ENCODE assay signal across 27 mouse cellular contexts in genomic region chr6:103525326-103526024, GRCm38 (mm10). TPM values are rescaled to one million over a fixed set of nuclear protein-coding genes. Genes with fewer than 3 reads are reported as not detected.
DNase-seq lines count a peak whose midpoint lies in the region; ATAC-seq and TF ChIP-seq lines count a peak whose summit lies in the region.
"Had no signal": no experiment of that assay in that cellular context is flagged by ENCODE, and none has a peak within 500 bp of the region (broad histone marks: within the 10 kb centered on the region; RNA-seq: fewer than 3 reads in every experiment).

No protein-coding gene starts in this region.

- ATAC-seq in megakaryocyte progenitor cell, adult 5-6 weeks (replicated peaks; ENCODE audit: poor library complexity) = peak; percentile 96
- no peak for ATAC-seq in heart, embryonic 11.5 days (replicated peaks; ENCODE audit: insufficient number of reproducible peaks, low FRiP score, low TSS enrichment)
- ATAC-seq: forebrain, embryonic 13.5 days; forebrain, embryonic 16.5 days had no signal

- H3K36me3 ChIP-seq in macrophage (ENCODE audit: inconsistent target) = no peaks in the 10 kb centered on the region
- no peaks in the 10 kb centered on the region for H3K36me3 ChIP-seq in heart, embryonic 11.5 days (ENCODE audit: control insufficient read depth, insufficient read depth, low read length)
- H3K36me3 ChIP-seq: embryonic facial prominence, embryonic 10.5 days; embryonic facial prominence, embryonic 13.5 days; forebrain, embryonic 10.5 days; heart, embryonic 13.5 days; hindbrain, embryonic 12.5 days; hindbrain, embryonic 15.5 days had no signal

- peak overlapping the region; percentile 40; the same call in 1 of the 2 replicates for H3K27ac ChIP-seq in embryonic fibroblast, embryonic 13.5 days (ENCODE audit: insufficient read depth, low read length)
- H3K27ac ChIP-seq in macrophage = 0 out of 2 replicates have a peak overlapping the region, but pooled peaks have one; percentile 7
- no peak overlapping the region for H3K27ac ChIP-seq in heart, embryonic 11.5 days (ENCODE audit: low read depth, low read length)
- H3K27ac ChIP-seq: embryonic facial prominence, embryonic 10.5 days; embryonic facial prominence, embryonic 13.5 days; forebrain, embryonic 10.5 days; forebrain, embryonic 13.5 days; heart, embryonic 13.5 days; hindbrain, embryonic 12.5 days; hindbrain, embryonic 15.5 days had no signal

- no peak overlapping the region for H3K4me3 ChIP-seq in embryonic fibroblast, embryonic 13.5 days (ENCODE audit: insufficient read depth, low read length)
- no peak overlapping the region for H3K4me3 ChIP-seq in macrophage (ENCODE audit: inconsistent target)
- H3K4me3 ChIP-seq in heart, embryonic 11.5 days (ENCODE audit: low read depth, low read length) = no peak overlapping the region
- H3K4me3 ChIP-seq: embryonic facial prominence, embryonic 10.5 days; embryonic facial prominence, embryonic 13.5 days; forebrain, embryonic 10.5 days; forebrain, embryonic 13.5 days; heart, embryonic 13.5 days; hindbrain, embryonic 12.5 days; hindbrain, embryonic 15.5 days had no signal

- no peaks in the 10 kb centered on the region for H3K79me2 ChIP-seq in macrophage (ENCODE audit: inconsistent target)

- no peak overlapping the region for H3K4me2 ChIP-seq in heart, embryonic 11.5 days
- H3K4me2 ChIP-seq: embryonic facial prominence, embryonic 13.5 days; forebrain, embryonic 13.5 days; heart, embryonic 13.5 days; hindbrain, embryonic 12.5 days; hindbrain, embryonic 15.5 days had no signal

- peaks cover 4% of the 10 kb centered on the region; the same call in 1 of the 2 replicates for H3K4me1 ChIP-seq in embryonic fibroblast, embryonic 13.5 days (ENCODE audit: control insufficient read depth, insufficient read depth, low read length)
- no peaks in the 10 kb centered on the region for H3K4me1 ChIP-seq in heart, embryonic 11.5 days (ENCODE audit: control insufficient read depth, insufficient read depth, low read length)
- H3K4me1 ChIP-seq: embryonic facial prominence, embryonic 10.5 days; embryonic facial prominence, embryonic 13.5 days; forebrain, embryonic 10.5 days; forebrain, embryonic 13.5 days; heart, embryonic 13.5 days; hindbrain, embryonic 12.5 days had no signal

- peak; percentile 78 for DNase-seq in Muller cell, postnatal 12 days (ENCODE audit: inconsistent ontology term)
- no peak for DNase-seq in adrenal gland, adult 2 months
- no peak for DNase-seq in spleen, postnatal 14 days (ENCODE audit: low spot score in 2 of 2)
- DNase-seq in T-cell, adult 2 months (ENCODE audit: low spot score) = no peak
- DNase-seq: adrenal gland, postnatal 14 days; cerebellum, adult 11 months; cerebellum, adult 2 months; cerebellum, adult 9-11 months; cerebellum, postnatal 25 days; embryo, embryonic 11 days; gastrocnemius, postnatal 14 days; heart, adult 18-20 months; heart, postnatal 14 days; heart, postnatal 4 days had no signal

- no peak for TF ChIP-seq POLR2A in embryonic fibroblast, embryonic 13.5 days (IDR thresholded peaks at IDR 0.05; ENCODE audit: low read depth, low read length)

- 32% methylated on average over 2 of the region's 2 CpGs for whole genome bisulfite sequencing in macrophage (ENCODE audit: missing documents)
- WGBS in heart, embryonic 11.5 days (ENCODE audit: insufficient replicate concordance) = 75% methylated on average over 2 of the region's 2 CpGs

- H3K27me3 ChIP-seq in heart, embryonic 11.5 days (ENCODE audit: control insufficient read depth, insufficient read depth, low read length) = no peaks in the 10 kb centered on the region
- H3K27me3 ChIP-seq: embryonic facial prominence, embryonic 13.5 days; forebrain, embryonic 13.5 days; heart, embryonic 13.5 days; hindbrain, embryonic 12.5 days; hindbrain, embryonic 15.5 days had no signal

- TF ChIP-seq CTCF in embryonic fibroblast, embryonic 13.5 days (IDR thresholded peaks at IDR 0.05; ENCODE audit: borderline replicate concordance, insufficient read depth, low read length) = no peak

- no peaks in the 10 kb centered on the region for H3K9me3 ChIP-seq in heart, embryonic 11.5 days (replicated peaks; ENCODE audit: control insufficient read depth, low read length)
- H3K9me3 ChIP-seq: embryonic facial prominence, embryonic 10.5 days; embryonic facial prominence, embryonic 13.5 days; forebrain, embryonic 10.5 days; forebrain, embryonic 13.5 days; heart, embryonic 13.5 days; hindbrain, embryonic 12.5 days; hindbrain, embryonic 15.5 days had no signal

- H3K9ac ChIP-seq in heart, embryonic 11.5 days (ENCODE audit: low read depth, low read length) = no peak overlapping the region
- H3K9ac ChIP-seq: embryonic facial prominence, embryonic 13.5 days; forebrain, embryonic 13.5 days; heart, embryonic 13.5 days; hindbrain, embryonic 12.5 days; hindbrain, embryonic 15.5 days had no signal

RNA-seq across cellular contexts. Expression of gene Chl1, which starts 15.1 kb away (rescaled TPM):
- polyA plus RNA-seq in embryonic fibroblast, embryonic 13.5 days (2011; ENCODE audit: insufficient read length, low read depth, missing spikeins) = 1.5 and 5.7 TPM in 2 replicates
- total RNA-seq in macrophage (2018; cell fraction: chromatin; rRNA removed) = under 1 TPM in 1 of 26 experiments, not detected in 25; 0.16 TPM
- not detected for total RNA-seq in macrophage (2018; cell fraction: cytosol; rRNA removed)
- not detected for total RNA-seq in macrophage (2018; cell fraction: nucleus; rRNA removed)
- not detected in 3 replicates for polyA plus RNA-seq in macrophage (2018)
- total RNA-seq in megakaryocyte progenitor cell, adult 5-6 weeks (2015) = 0.17 TPM in 1 of 2 replicates, not detected in the other
- total RNA-seq in megakaryocyte progenitor cell, adult 5-6 weeks (2017) = not detected in 2 replicates
- 1 to 10 TPM; 1.8 to 6.0 TPM for total RNA-seq in adrenal gland, adult 2 months (2021)
- polyA plus RNA-seq in adrenal gland, adult 2 months (2012; rRNA removed) = 0.21 and 0.92 TPM in 2 replicates
- 0.06 and 0.17 TPM in 2 replicates for polyA plus RNA-seq in heart, embryonic 11.5 days (2014; fragmentation: Nextera tagmentation; extraction: Ambion mirVana)
- total RNA-seq: MEL had no signal
